In genomic region chr6:99692206-99692915, GRCm38 (mm10) we compare ENCODE assay signal across 8 mouse cellular contexts. TPM values are rescaled to one million over a fixed set of nuclear protein-coding genes. Genes with fewer than 3 reads are reported as not detected.
DNase-seq lines count a peak whose midpoint lies in the region; ATAC-seq and TF ChIP-seq lines count a peak whose summit lies in the region.

TSS of gene Gpr27 (plus strand) at chr6:99692679.

- TF ChIP-seq CTCF in brain, embryonic 14.5 days (IDR thresholded peaks at IDR 0.05; ENCODE audit: borderline replicate concordance, extremely low read depth, insufficient read depth, insufficient read length): no peak

- DNase-seq in layer of hippocampus, adult 18-20 months (ENCODE audit: low spot score in 2 of 2): peak in 1 of 2 experiments; percentile 49
- DNase-seq in layer of hippocampus, adult 9-11 months: no peak
- DNase-seq in brain, embryonic 14.5 days (ENCODE audit: low read depth): peak; percentile 74
- peak; percentile 80 for DNase-seq in forebrain, embryonic 11.5 days (ENCODE audit: low spot score)
- peak; percentile 67 for DNase-seq in limb, embryonic 11.5 days (ENCODE audit: low spot score)
- DNase-seq in c-Kit-positive CD71-positive TER-119-positive erythroid progenitor cells, embryonic 14.5 days (ENCODE audit: low spot score): no peak

- no peaks in the 10 kb centered on the region for H3K36me3 ChIP-seq in forebrain, embryonic 11.5 days (ENCODE audit: control insufficient read depth, insufficient read depth, low read length)
- H3K36me3 ChIP-seq in hindbrain, embryonic 13.5 days: no peaks in the 10 kb centered on the region
- no peaks in the 10 kb centered on the region for H3K36me3 ChIP-seq in limb, embryonic 11.5 days (ENCODE audit: control insufficient read depth, insufficient read depth, low read length)
- no peaks in the 10 kb centered on the region for H3K36me3 ChIP-seq in neural tube, embryonic 13.5 days

- TF ChIP-seq POLR2A in brain, embryonic 14.5 days (IDR thresholded peaks at IDR 0.05; ENCODE audit: borderline replicate concordance, extremely low read depth, insufficient read depth, insufficient read length, poor library complexity, severe bottlenecking): 0 out of 2 replicates have a peak, but pooled peaks have one; percentile 29

- ATAC-seq in forebrain, embryonic 11.5 days (replicated peaks; ENCODE audit: low FRiP score): peak; percentile 78
- ATAC-seq in hindbrain, embryonic 13.5 days (ENCODE audit: low FRiP score): peak; percentile 89
- peak; percentile 69 for ATAC-seq in limb, embryonic 11.5 days (ENCODE audit: insufficient number of reproducible peaks, low FRiP score, low TSS enrichment, low read depth)
- ATAC-seq in neural tube, embryonic 13.5 days (ENCODE audit: low read depth): peak; percentile 88

- H3K4me1 ChIP-seq in forebrain, embryonic 11.5 days (replicated peaks; ENCODE audit: control insufficient read depth, insufficient read depth, low read length): peaks cover 2% of the 10 kb centered on the region; the same call in 1 of the 2 replicates
- peaks cover 41% of the 10 kb centered on the region for H3K4me1 ChIP-seq in hindbrain, embryonic 13.5 days (replicated peaks)
- peaks cover 8% of the 10 kb centered on the region; the same call in 1 of the 2 replicates for H3K4me1 ChIP-seq in limb, embryonic 11.5 days (ENCODE audit: control insufficient read depth, insufficient read depth, low read length)
- H3K4me1 ChIP-seq in neural tube, embryonic 13.5 days (replicated peaks): peaks cover 30% of the 10 kb centered on the region

- peak within 1 kb of the TSS; percentile 88 for H3K4me2 ChIP-seq in forebrain, embryonic 11.5 days (ENCODE audit: low read depth, low read length, severe bottlenecking)
- H3K4me2 ChIP-seq in hindbrain, embryonic 13.5 days: peak within 1 kb of the TSS; percentile 89
- H3K4me2 ChIP-seq in limb, embryonic 11.5 days (ENCODE audit: low read depth, severe bottlenecking): peak within 1 kb of the TSS; percentile 88
- H3K4me2 ChIP-seq in neural tube, embryonic 13.5 days: peak within 1 kb of the TSS; percentile 82

- under 1% methylated on average over 59 of the region's 112 CpGs for WGBS in forebrain, embryonic 11.5 days
- WGBS in hindbrain, embryonic 13.5 days: under 1% methylated on average over 58 of the region's 112 CpGs
- WGBS in limb, embryonic 11.5 days: under 1% methylated on average over 70 of the region's 112 CpGs
- WGBS in neural tube, embryonic 13.5 days: under 1% methylated on average over 90 of the region's 112 CpGs

- H3K9me3 ChIP-seq in forebrain, embryonic 11.5 days (ENCODE audit: control insufficient read depth, low read length): no peaks in the 10 kb centered on the region
- no peaks in the 10 kb centered on the region for H3K9me3 ChIP-seq in hindbrain, embryonic 13.5 days
- H3K9me3 ChIP-seq in limb, embryonic 11.5 days (ENCODE audit: control insufficient read depth, low read length): no peaks in the 10 kb centered on the region
- no peaks in the 10 kb centered on the region for H3K9me3 ChIP-seq in neural tube, embryonic 13.5 days

- no peak within 1 kb of the TSS; the same call in 1 of the 2 replicates for H3K27ac ChIP-seq in forebrain, embryonic 11.5 days (ENCODE audit: low read depth, low read length)
- H3K27ac ChIP-seq in hindbrain, embryonic 13.5 days: peak within 1 kb of the TSS; percentile 94
- 0 out of 2 replicates have a peak within 1 kb of the TSS, but pooled peaks have one; percentile 14 for H3K27ac ChIP-seq in limb, embryonic 11.5 days (replicated peaks; ENCODE audit: low read depth, low read length)
- peak within 1 kb of the TSS; percentile 92 for H3K27ac ChIP-seq in neural tube, embryonic 13.5 days (replicated peaks)

- H3K27me3 ChIP-seq in forebrain, embryonic 11.5 days (ENCODE audit: control insufficient read depth, insufficient read depth, low read length): peaks cover 34% of the 10 kb centered on the region
- peaks cover 64% of the 10 kb centered on the region for H3K27me3 ChIP-seq in hindbrain, embryonic 13.5 days
- peaks cover 46% of the 10 kb centered on the region for H3K27me3 ChIP-seq in limb, embryonic 11.5 days (ENCODE audit: control insufficient read depth, insufficient read depth, low read length)
- peaks cover 83% of the 10 kb centered on the region for H3K27me3 ChIP-seq in neural tube, embryonic 13.5 days

- H3K9ac ChIP-seq in forebrain, embryonic 11.5 days (ENCODE audit: low read length): peak within 1 kb of the TSS; percentile 76
- peak within 1 kb of the TSS; percentile 92 for H3K9ac ChIP-seq in hindbrain, embryonic 13.5 days
- peak within 1 kb of the TSS; percentile 77 for H3K9ac ChIP-seq in limb, embryonic 11.5 days (ENCODE audit: low read length)
- H3K9ac ChIP-seq in neural tube, embryonic 13.5 days: peak within 1 kb of the TSS; percentile 93

- H3K4me3 ChIP-seq in forebrain, embryonic 11.5 days (ENCODE audit: low read depth, low read length): peak within 1 kb of the TSS; percentile 74
- H3K4me3 ChIP-seq in hindbrain, embryonic 13.5 days: peak within 1 kb of the TSS; percentile 76
- peak within 1 kb of the TSS; percentile 63 for H3K4me3 ChIP-seq in limb, embryonic 11.5 days (ENCODE audit: low read depth, low read length)
- H3K4me3 ChIP-seq in neural tube, embryonic 13.5 days: peak within 1 kb of the TSS; percentile 74

RNA-seq across cellular contexts. Expression of gene Gpr27, which starts in this region (rescaled TPM):
- 10 to 100 TPM; 57.6 to 61.4 TPM for total RNA-seq in layer of hippocampus, adult 18-20 months (2021)
- polyA plus RNA-seq in brain, embryonic 14.5 days (2012; rRNA removed): 26.5 and 38.8 TPM in 2 replicates
- polyA plus RNA-seq in forebrain, embryonic 11.5 days (2014; fragmentation: Nextera tagmentation; extraction: Ambion mirVana): 4.4 and 6.8 TPM in 2 replicates
- polyA plus RNA-seq in hindbrain, embryonic 13.5 days (2015; fragmentation: Nextera tagmentation; extraction: Ambion mirVana): 9.8 and 10.2 TPM in 2 replicates
- 2.9 and 3.4 TPM in 2 replicates for polyA plus RNA-seq in limb, embryonic 11.5 days (2014; fragmentation: Nextera tagmentation; extraction: Ambion mirVana)
- 11.3 and 13.3 TPM in 2 replicates for polyA plus RNA-seq in neural tube, embryonic 13.5 days (2015; fragmentation: Nextera tagmentation; extraction: Ambion mirVana)

Comparison
In these comparisons a context has a peak if more than half of its experiments do, and no peak if none do; other contexts are left out.
1. DNase-seq: peak in brain, embryonic 14.5 days (single experiment), forebrain, embryonic 11.5 days (single experiment) and limb, embryonic 11.5 days (single experiment); none in layer of hippocampus, adult 9-11 months (single experiment) and c-Kit-positive CD71-positive TER-119-positive erythroid progenitor cells, embryonic 14.5 days (single experiment).
2. Peak in every context shown above with its lines, with median percentiles within 50 percentile points of each other: ATAC-seq, H3K4me2 ChIP-seq, H3K4me3 ChIP-seq and H3K9ac ChIP-seq.